Mouse (Mus musculus): Measurements from ENCODE around the gene Iqcj.

Iqcj gene

DNA sequence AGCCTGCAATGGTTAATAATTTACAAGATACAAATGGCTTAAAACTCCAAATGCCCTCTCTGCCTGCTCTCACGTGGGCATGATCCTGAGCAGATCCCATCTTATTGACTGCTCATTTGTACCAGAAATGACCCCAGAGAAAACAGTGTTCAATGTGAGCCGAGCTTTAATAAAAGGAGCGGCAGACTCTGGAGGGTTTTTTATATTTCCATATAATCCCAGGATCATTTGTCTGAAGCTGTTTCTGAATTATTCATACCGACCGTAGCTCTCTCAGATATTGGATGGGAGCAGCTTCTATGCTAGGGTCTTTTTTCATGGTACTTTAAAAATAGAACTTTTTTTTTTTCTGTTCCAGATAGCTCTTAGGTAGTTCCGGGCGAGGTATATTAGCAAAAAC is 67.7 kb downstream of the Iqcj start:
- no peak for DNase-seq

DNA sequence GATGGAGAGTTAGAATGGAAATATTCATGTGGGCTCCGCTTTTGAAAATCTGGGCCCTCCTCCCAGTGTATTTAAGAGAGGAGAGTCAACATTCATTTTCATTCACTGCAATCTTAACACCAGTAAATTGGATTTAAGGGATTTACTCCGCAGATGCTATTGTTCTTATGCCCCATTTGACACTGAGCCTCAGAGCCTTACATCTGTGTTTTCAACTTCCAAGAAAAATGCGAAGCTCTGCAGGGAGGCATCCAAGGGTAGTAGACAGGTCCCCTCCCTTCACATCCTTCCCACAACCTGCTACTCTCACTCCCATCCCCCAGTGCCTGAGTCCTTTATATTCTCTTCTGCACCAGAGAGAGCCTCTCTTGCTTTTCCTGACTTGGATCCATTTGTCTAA is 68.1 kb downstream of the Iqcj start:
- no peak for DNase-seq

DNA sequence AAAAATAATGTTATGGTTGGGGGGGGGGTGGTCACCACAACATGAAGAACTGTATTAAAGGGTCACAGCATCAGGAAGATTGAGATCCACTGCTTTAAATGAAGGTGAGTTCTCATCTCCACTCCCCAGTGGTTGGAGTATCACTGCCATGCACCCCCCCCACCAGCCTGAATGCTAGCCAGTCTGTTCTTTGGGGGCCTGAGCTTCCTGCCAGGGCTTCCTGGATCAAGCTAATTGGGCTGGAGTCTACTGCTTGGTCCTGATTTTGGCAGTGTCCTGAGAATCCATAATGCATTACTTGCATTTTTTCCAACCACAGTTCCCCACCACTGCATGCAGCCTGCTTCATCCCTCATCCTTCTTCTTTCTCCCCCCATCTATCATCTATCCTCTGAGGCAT is 68.7 kb downstream of the Iqcj start:
- peak; percentile 29 for DNase-seq

DNA sequence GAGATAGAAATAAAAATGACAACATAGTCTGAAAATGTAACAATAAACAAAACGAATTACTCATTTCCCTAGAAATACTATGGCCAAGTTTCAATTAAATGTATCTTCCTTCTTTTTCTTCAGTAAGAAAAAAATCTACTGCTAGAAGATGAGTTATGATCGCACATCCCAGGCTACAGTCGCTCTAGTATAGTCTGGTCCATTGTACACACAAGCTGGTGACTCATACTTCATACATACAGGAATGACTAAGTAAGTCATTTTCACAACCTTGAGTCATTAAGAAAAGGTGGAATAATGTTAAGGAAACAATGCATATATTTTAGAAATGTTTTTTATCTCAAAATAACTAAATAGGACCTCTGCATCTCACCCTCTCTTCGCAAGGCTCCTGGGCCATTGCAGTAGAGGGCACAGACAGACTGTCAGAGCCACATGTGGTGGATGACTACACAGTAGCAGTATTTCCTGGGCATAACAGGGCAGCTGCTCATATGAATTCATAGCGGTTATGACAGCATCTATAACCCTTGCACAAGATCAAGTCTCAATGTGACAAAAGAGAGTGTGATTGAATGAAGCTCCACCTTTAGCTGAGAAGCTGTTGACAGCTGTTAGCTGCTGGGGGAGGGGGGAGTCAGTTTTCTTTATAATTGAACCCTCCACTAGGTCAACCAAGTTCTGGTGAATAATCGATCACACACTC is 70.1 kb downstream of the Iqcj start:
- DNase-seq, result no peak

DNA sequence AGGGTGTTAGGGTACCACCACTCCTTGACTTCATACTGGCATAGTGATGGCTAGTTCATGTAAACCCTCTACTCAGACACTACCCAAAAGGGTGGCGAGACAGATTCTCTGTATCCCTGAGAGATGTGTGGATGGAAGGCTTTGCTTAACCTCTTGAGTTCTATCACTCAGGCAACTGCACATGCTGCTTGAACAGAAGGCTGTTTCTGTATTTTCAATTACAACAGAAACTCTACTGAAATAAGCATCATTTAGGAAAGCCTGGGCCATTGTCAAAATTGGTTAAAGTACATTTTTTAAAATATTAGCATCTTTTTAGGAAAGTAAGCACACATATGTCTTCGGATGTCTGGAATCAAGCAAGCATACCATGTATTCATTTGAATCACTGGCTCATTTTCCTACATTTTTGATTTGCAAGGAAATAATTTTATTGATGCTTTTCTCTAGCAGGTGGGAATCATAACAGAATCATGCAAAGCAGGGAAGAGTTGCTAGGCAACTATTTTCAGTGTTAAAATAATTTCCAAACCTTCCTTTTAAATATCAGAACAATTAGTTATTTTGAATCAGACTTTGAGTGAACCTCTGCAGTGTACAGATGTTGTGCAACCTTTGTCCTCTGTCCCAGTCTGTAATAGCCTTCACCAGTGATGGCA is 82.4 kb downstream of the Iqcj start:
- DNase-seq, result no peak

DNA sequence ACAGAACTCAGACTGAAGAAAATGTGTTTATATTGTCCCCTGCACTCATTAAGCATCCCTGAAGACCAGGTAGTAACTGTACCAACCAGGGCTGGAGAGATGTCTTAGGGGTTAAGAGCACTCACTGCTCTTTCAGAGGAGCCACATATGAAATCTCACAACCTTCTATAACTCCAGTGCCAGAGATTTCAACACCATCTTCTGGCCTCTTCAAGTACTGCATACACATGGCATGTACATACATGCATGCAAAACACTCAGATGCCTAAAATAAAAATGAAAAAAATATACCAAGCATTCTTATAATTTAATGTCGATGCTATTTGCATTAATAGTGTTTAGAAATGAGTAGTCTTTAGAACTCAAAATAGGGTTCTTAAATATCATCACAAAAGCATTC is 88.0 kb downstream of the Iqcj start:
- no peak for DNase-seq

DNA sequence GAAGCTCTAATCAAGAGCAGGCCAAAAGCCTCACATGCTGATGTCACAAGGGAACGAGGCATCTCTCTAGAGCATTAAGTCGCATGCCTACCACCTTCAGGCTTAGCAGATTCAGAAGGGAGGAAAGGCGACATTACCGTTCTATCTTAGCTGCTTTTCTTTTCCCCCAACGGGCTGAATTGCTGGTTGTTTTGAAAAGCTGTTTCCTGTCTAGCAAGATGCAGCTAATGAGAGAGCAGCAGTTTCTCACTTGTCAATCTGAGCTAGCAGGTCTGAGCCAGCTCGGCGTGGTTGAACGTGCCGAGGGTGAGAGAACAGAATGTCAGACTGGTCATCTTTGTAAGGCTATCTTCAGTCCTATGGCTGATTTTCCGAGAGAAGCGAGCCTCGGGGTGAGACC is 91.3 kb downstream of the Iqcj start:
- DNase-seq, result no peak

DNA sequence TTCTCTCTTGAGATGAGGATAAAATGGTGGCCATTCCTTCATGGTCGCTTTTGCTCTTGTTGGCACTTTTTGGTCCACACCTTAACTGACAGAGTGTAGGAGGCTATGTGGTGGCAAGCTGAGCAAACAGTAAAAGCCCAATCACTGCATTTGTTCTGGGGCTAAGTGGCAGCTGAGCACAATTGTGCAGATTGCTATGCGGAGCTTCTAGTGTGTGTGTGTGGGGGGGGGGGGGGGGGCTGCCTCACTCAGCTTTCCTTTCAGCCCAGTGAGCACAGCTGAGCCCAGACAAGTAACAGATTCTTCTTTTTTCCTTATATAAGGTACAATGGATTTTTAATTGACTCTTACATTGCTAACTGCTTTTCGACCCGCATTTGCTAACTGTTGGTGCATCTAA is 110.4 kb downstream of the Iqcj start:
- DNase-seq, result no peak

DNA sequence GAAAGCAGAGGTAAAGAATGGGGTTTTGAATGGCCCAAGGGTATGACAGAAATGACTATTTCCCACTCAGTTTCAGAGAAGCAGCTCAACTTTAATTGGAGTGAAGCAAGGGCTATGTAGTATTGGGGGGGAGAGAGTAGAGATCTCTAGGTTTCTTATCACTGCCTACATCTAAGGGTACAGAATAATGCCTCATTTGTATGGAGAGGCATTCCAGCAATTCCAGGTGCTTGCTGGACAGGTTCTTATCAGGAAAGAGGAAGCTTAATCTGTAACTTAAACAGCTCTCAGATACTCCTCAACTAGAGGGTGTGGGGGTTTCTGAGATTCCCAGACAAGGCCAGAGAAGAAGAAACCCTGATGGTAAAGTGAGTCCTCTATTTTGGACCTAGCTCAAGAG is 120.3 kb downstream of the Iqcj start:
- DNase-seq, result no peak

DNA sequence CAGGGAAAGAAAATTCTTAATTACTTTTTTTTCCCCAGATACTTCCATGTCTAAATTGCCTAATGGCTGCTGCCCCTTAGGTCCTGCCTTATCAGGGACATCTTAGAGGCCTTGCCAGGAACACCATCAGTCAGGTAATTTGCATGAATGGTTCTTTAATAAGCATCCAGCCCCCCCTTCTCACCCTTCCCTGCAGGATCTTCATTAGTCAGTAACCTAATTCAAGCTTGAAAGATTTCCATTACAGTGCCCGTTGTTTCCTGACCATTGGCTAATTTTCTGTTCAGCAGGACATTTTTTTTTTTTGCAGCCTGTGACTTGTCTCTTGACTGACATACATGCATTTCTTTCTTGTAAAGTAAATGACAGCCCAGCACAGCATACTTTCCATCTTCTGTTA is 123.8 kb downstream of the Iqcj start:
- DNase-seq, result no peak

DNA sequence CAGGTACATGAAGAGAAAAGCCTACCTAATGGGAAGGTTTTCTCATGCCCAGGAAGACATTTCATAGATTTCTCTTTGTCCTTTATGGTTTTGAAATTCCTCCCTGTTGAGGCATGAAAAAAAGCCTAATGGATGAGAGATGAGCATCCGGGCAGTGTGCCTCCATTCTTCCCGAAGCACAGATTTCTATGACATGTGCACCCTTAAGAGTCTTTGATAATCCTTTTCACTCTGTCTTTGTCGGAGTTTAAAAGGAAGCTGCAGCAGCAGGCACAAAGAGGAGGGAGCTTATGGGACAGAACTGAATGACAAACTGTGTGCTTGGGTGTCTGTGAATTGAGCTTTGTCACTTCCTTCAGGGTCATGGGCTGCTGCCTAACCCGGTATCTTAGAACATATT is 127.4 kb downstream of the Iqcj start:
- DNase-seq, result no peak

DNA sequence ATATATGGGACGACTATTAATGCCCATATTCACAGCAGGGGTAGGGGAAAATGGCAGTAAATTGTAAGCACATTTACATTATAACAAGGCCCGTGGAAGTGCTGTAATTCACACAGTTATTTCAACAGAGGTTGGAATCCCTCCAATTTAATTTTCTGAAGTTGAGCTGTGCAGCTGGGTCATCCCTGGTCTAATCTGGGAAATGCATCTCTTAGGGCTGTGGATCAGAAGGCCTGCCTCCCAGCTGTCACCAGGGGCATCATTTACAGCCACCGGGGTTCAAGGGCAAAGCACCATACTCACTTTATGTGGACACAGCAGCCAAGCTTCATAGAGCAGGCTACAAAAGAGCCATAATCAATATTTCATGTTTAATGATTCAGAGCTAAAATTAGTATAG is 144.1 kb downstream of the Iqcj start:
- no peak for DNase-seq

DNA sequence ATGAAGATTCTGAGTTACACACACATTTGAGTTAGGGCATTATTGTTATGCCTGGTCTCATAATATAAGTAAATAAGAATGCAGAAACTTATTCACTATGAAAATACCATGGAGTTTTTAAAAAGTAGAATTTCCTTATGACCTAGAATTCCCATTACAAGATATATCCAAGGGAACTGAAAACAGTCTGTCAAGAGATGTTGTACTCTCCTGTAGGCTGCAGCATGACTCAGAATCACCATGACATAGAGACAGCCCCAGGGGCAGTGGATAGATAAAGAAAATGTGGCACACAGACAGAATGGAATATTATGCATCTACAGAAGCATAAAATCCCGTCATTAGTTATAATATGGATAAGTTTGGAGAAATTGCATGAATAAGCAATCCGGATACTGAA is 150.9 kb downstream of the Iqcj start:
- no peak for DNase-seq

DNA sequence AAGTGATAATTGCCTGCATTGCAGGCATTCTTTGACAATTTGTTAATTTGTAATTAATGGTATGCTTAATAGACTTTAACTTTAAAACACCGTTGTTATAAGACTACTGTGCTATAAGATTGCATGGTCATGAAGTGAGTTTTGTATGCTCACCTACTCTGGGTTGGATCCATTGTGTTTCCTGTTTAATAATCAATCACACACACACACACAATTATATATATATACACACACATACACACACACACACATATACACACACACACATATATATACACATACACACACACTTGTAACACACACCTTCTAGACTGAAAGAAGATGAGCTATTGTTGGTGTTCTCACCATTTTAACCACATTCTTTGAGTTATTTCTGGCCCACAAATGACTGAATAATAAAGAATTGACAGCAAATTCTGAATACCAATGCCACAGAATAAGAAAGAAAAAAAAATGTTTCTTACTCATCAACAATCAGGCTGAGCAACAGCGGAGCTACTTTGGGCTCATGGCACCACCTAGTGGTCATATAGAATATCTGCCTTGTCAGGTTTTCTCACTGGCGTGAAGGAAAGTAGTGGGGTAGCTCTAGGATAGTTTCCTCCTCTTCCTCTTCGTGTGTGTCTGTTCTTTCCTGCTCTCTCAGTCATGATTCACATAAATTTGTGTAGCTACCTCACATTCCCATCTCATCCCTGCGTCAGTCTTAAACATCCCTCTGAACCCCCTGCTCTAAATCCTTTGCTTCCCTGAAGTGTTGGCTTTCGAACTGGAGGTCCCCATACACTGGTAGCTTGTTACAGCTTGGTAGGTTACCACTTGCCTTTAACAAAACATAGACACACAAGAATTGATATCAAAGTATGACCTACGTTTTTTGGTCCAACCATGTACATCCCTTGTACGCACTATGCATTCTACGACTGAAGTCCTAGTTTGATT is 153.7 kb downstream of the Iqcj start:
- peak; percentile 25 for DNase-seq

DNA sequence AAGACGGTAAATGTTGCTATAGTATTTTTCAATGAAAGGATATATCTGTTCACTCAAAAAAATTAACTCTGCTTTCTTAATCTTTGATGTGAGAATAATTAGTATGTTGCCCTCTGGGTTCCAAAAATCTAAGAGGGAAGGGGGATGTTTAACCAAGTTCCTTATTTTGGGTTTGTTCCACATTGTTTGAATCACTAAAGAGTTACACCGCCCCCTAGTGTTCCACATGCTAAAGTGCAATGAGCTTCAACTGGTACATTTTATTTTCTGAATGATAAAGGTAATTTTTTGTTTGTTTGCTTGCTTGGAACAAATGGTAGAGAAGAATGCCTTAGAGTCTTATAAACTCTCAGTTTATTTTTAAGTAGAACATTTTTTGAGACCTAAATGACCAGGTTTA is 161.5 kb downstream of the Iqcj start:
- no peak for DNase-seq

DNA sequence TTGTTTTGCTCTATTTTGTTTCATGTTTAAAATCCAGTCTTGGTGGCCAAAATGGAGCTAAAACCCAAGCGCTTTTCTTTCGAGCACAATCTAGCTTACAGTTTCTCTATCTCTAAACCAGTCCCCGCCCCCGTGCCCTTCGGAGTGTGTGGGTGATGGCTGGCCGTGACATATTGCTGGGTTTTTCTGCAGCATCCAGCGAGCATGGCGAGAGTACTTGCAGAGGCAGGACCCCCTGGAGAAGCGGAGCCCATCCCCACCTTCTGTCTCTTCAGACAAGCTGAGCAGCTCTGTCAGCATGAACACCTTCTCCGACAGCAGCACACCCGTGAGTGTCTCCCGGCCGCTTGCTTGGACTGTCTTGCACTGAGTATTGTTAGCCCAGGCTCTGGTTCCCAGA is 163.1 kb downstream of the Iqcj start:
- peak; percentile 8 for DNase-seq

DNA sequence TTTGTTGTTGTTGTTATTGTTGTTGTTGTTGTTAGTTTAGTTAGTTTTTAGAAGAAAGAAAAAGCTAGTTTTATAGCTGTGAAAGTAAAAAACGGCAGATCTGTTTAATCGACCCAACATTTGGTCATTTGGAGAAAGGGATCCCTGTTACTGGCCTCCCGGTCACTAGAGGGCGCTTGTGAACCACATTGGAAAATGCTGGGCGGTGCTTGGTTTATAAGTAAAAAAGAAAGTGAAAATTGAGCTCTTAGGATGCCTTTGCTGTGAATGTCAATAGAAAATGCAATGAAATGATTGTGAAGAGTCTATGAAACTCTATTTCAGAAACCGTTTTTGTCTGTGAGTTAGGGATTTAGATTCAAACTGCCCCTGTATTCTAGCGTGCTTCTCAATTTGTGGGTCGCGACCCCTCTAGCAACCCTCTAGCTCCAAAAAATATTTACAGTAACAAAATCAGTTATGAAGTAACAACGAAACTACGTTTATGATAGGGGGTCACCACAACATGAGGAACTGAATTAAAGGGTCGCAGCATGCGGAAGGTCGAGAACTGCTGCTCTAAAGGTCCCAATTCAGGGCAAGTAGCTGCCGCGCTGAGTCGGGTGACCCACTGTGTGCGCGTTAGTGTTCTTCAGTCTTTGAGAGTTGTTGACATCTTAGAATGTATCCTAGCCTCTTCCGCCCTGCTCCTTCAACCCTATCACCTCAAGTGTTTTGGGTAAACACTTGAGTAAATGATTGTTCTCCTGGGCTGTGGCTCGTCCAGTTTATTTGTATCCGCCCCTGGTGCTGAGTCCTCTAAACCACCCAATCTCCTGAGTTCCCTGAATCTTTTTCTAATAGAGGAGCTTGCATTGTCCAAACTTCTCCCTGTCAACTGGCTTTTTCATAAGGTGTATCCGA is 164.6 kb downstream of the Iqcj start:
- DNase-seq, result peak; percentile 89

DNA sequence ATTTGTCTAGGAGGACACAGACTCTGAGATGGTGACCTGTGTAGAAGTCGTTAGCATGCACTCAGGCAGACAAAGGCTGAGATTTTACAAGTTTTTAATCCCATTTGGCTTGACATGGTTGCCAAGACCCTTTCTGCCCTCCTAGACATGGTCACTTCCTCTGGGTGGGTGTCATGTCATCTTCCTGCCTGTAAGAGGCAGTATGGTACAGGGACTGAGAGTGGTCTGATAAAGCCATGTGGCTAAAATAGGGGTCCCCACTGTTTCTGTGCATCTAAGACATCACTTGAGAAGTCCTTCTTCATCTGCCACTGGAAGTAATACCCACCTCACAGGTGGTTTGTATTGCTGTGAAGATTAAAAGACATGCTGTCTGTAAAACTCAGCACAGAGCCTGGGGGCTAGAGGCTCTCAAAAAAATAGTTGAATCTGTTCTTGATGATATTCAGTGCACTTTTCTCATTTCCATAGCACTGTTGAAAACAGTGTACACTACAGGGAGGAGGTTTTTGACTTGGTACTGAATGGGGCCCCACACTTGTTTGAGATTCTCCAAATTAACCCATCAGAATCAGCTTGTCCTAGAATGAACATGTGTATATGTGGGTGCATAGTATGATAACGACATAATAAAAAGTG is 167.3 kb downstream of the Iqcj start:
- peak; percentile 16 for DNase-seq

DNA sequence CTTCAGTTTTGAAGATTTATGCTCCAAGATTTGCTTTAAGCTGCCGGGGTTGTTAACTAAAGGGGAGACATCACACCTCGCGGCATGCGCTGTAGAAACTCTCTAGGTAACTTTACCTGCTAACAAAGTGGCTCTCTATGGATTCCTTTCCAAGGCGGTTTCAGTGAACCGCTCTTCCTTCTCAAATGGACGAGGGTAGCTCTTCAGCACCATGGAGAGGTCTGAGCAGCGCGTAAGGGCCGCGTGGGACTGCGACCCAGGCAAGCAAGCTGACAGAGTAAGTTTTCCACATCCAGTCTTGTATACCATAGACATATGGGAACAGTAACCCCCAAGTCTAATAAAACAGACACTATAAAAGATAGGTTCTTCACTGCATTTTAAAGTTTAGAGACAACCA is 172.7 kb downstream of the Iqcj start, which contains the start of gene Schip1:
Schip1 (plus strand) TSS at position 72 of the 400 bp plus-strand sequence.
- DNase-seq, result peak; percentile 18

DNA sequence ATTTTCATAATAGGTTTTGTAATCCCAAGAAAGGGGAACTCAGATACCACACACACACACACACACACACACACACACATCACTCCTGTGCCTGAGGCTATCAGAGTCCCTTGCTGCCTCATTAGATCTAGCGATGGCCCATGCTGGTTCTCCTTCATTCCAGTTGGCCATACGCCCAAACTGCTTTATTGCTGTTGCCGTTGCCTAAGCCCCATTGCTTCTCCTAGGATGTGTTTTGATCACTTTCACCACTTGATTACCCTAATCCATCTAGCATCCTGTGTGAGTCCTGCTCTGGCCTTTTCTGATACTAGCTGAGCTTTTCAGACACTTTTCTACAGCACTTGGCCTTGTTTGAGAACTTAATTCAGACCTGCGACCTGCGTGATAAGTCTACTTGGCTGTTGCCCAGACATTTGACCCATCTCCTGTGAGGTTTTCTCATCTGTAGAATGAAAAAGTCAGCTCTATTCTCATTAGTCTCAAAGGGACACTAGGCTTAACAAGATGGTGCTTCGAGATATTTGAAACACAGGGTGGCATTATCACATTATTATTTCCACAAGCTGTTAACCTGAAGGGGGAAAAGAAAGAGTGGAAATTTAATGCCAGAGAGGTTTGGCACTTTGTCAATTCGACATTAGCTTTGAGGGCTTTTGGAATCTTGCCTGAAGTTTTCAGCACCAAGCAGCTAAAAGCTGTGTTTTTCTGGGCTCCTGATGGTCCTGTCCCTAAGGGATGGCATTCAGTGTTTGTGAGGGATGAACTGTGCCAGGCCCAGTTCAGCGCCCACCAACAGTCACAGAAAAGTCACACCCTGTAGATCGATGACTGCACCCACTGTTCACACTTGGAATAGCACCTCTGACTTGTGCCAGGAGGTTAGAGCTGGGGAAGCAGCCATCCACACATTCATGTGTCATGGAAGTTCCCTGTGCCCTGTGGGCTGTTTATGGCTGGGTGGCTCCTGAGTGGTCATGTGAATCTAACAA is 179.7 kb downstream of the Iqcj start:
- DNase-seq, result peak; percentile 14

DNA sequence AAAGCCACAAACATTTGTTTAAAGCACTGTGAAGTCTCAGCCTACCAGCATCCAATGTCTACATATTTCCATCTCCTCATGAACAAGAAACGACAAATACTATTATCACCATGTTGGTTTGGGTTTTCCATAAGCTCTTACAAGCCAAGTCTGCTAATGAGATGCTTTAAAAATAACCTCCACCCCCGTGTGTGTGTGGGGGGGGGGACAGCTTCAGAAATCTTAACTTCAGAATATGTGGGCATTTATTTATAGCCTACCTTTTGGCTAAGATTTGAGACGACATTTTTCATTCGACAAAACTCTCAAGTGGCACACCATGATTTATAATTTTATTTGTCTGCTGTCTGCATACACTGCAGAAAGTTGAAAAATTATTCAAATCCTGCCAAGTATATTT is 185.4 kb downstream of the Iqcj start:
- no peak for DNase-seq
